Mouse (Mus musculus) heart, adult 18-20 months (tissue): ENCODE results near the gene Crebrf. TPM values are rescaled to one million over a fixed set of nuclear protein-coding genes. Genes with fewer than 3 reads are reported as not detected.

Experiments
- DNase-seq, 2 experiments: peaks; one replicate each; pipeline ENCODE4 v3.0.0; 2021 to 2022; ENCODE audit warnings: mixed read lengths in 1 of 2
- long read RNA-seq, 2 experiments: library from polyadenylated mRNA; stranded (forward); transcript quantifications; one replicate each; pipeline ENCODE4 v2.0.0; 2021
- total RNA-seq, 2 experiments: library from RNA; stranded (reverse); gene quantifications; 2 replicates each; pipeline ENCODE4 v1.2.3; 2021

The Crebrf gene
- 10 to 100 TPM; 64.6 to 75.1 TPM for total RNA-seq
- long read RNA-seq, experiment 1, full-length matches to known transcripts, result 3 of 16 reads
- long read RNA-seq, experiment 1, partial matches to known transcripts, result 2 of 16 reads
- long read RNA-seq, experiment 1, other reads (novel, unspliced or antisense), result 11 of 16 reads
- long read RNA-seq, experiment 2, partial matches to known transcripts, result 1 of 3 reads
- long read RNA-seq, experiment 2, other reads (novel, unspliced or antisense), result 2 of 3 reads

GRCm38 (mm10) chr17:26715271-26715758 lies at the start of gene Crebrf:
TSS of gene Crebrf (plus strand) at chr17:26715650.
- DNase-seq, result peak; percentile 98 to 100

GRCm38 (mm10) chr17:26671268-26671667 lies 44.2 kb upstream of the Crebrf start:
- no peak for DNase-seq

GRCm38 (mm10) chr17:26675845-26676244 lies 39.6 kb upstream of the Crebrf start:
- no peak for DNase-seq

GRCm38 (mm10) chr17:26676252-26676615 lies 39.2 kb upstream of the Crebrf start:
- peak; percentile 91 to 93 for DNase-seq

- DNase-seq, result peak; percentile 85 to 89
Observed at GRCm38 (mm10) chr17:26676616-26677376, 38.7 kb upstream of the Crebrf start.

- DNase-seq, result no peak
Observed at GRCm38 (mm10) chr17:26677711-26678637, 37.5 kb upstream of the Crebrf start.

- DNase-seq, result no peak
Observed at GRCm38 (mm10) chr17:26681276-26681675, 34.2 kb upstream of the Crebrf start.

- DNase-seq, result no peak
Observed at GRCm38 (mm10) chr17:26686334-26687000, 29.0 kb upstream of the Crebrf start.

GRCm38 (mm10) chr17:26688795-26689735 lies 26.4 kb upstream of the Crebrf start:
- DNase-seq, result no peak

- no peak for DNase-seq
Observed at GRCm38 (mm10) chr17:26689810-26690209, 25.6 kb upstream of the Crebrf start.

- no peak for DNase-seq
Observed at GRCm38 (mm10) chr17:26690236-26690635, 25.2 kb upstream of the Crebrf start.

GRCm38 (mm10) chr17:26691110-26691509 lies 24.3 kb upstream of the Crebrf start:
- peak in 1 of 2 experiments; percentile 77 for DNase-seq

- peak in 1 of 2 experiments; percentile 35 for DNase-seq
Observed at GRCm38 (mm10) chr17:26693424-26693823, 22.0 kb upstream of the Crebrf start.

GRCm38 (mm10) chr17:26694171-26694570 lies 21.3 kb upstream of the Crebrf start:
- DNase-seq, result no peak

GRCm38 (mm10) chr17:26695193-26695592 lies 20.3 kb upstream of the Crebrf start:
- DNase-seq, result no peak

GRCm38 (mm10) chr17:26698846-26699245 lies 16.6 kb upstream of the Crebrf start:
- no peak for DNase-seq

GRCm38 (mm10) chr17:26699819-26700616 lies 15.4 kb upstream of the Crebrf start:
- peak; percentile 62 to 72 for DNase-seq

GRCm38 (mm10) chr17:26701565-26701964 lies 13.9 kb upstream of the Crebrf start:
- no peak for DNase-seq

- no peak for DNase-seq
Observed at GRCm38 (mm10) chr17:26702621-26703020, 12.8 kb upstream of the Crebrf start.

GRCm38 (mm10) chr17:26703671-26704070 lies 11.8 kb upstream of the Crebrf start:
- no peak for DNase-seq
